Mouse (Mus musculus): ENCODE data around the gene Smarcd2.

- TF ChIP-seq CTCF (conservative IDR thresholded peaks at IDR 0.05; ENCODE audit: insufficient read depth, insufficient read length, low read depth, low read length) (no peak), POLR2A (IDR thresholded peaks at IDR 0.05; ENCODE audit: low read depth, low read length) (no peak)
These were observed 45.0 kb upstream of the Smarcd2 start for GRCm38 (mm10) chr11:106317801-106318200.
